Comparison of ENCODE assay signal across 8 mouse cellular contexts in genomic region chr11:71018416-71019200, GRCm38 (mm10). TPM values are rescaled to one million over a fixed set of nuclear protein-coding genes. Genes with fewer than 3 reads are reported as not detected.
A peak's percentile ranks its signal among the peaks of the same experiment; 100 is the strongest.
DNase-seq lines count a peak whose midpoint lies in the region; ATAC-seq and TF ChIP-seq lines count a peak whose summit lies in the region.

No protein-coding gene starts in this region.

- TF ChIP-seq CTCF in kidney, postnatal 0 days (IDR thresholded peaks at IDR 0.05; ENCODE audit: low read depth): no peak
- no peak for TF ChIP-seq CTCF in bone marrow, adult 2 months (IDR thresholded peaks at IDR 0.05; ENCODE audit: control insufficient read depth, insufficient read depth, low read length)

- peak; percentile 18 for ATAC-seq in kidney, postnatal 0 days (replicated peaks; ENCODE audit: low FRiP score, low read depth)
- peak; percentile 32 for ATAC-seq in midbrain, embryonic 12.5 days (ENCODE audit: low FRiP score, low read depth)

- 5% methylated on average over 27 of the region's 28 CpGs for WGBS in kidney, postnatal 0 days
- WGBS in bone marrow, adult 2 months: 3% methylated on average over 28 of the region's 28 CpGs
- WGBS in hindbrain, embryonic 10.5 days: 7% methylated on average over 28 of the region's 28 CpGs
- 6% methylated on average over 28 of the region's 28 CpGs for WGBS in midbrain, embryonic 12.5 days

- peak overlapping the region; percentile 86 for H3K4me3 ChIP-seq in kidney, postnatal 0 days (replicated peaks; ENCODE audit: low read depth, low read length)
- H3K4me3 ChIP-seq in bone marrow, adult 2 months (replicated peaks; ENCODE audit: control insufficient read depth, low read depth, low read length): peak overlapping the region; percentile 98
- H3K4me3 ChIP-seq in hindbrain, embryonic 10.5 days: peak overlapping the region; percentile 82
- peak overlapping the region; percentile 87 for H3K4me3 ChIP-seq in midbrain, embryonic 12.5 days

- peak overlapping the region; percentile 87 for H3K4me2 ChIP-seq in kidney, postnatal 0 days (ENCODE audit: low read length)
- peak overlapping the region; percentile 83 for H3K4me2 ChIP-seq in midbrain, embryonic 12.5 days (replicated peaks)

- no peak for TF ChIP-seq POLR2A in bone marrow, adult 2 months (IDR thresholded peaks at IDR 0.05; ENCODE audit: borderline replicate concordance, control insufficient read depth, low read depth, low read length)

- DNase-seq in kidney, postnatal 0 days (ENCODE audit: low spot score): no peak
- DNase-seq in kidney, postnatal 10 days: no peak
- DNase-seq in hindbrain, embryonic 10.5 days (ENCODE audit: low spot score): no peak
- DNase-seq in natural killer cell, adult 2 months (ENCODE audit: low spot score in 2 of 2): no peak
- no peak for DNase-seq in embryo, embryonic 10.5 days (ENCODE audit: low spot score)
- DNase-seq in gastrocnemius, postnatal 25 days: no peak

- peak overlapping the region; percentile 72; the same call in 1 of the 2 replicates for H3K27ac ChIP-seq in kidney, postnatal 0 days
- peak overlapping the region; percentile 86 for H3K27ac ChIP-seq in bone marrow, adult 2 months (ENCODE audit: control insufficient read depth, insufficient read depth, low read depth, low read length, poor library complexity)
- H3K27ac ChIP-seq in hindbrain, embryonic 10.5 days: peak overlapping the region; percentile 95
- peak overlapping the region; percentile 75 for H3K27ac ChIP-seq in midbrain, embryonic 12.5 days (replicated peaks)

- H3K4me1 ChIP-seq in kidney, postnatal 0 days (replicated peaks; ENCODE audit: insufficient read depth, low read length): peaks cover 11% of the 10 kb centered on the region; the same call in 1 of the 2 replicates
- peaks cover 4% of the 10 kb centered on the region; the same call in 1 of the 2 replicates for H3K4me1 ChIP-seq in bone marrow, adult 2 months (ENCODE audit: control insufficient read depth, insufficient read depth, low read length)
- H3K4me1 ChIP-seq in hindbrain, embryonic 10.5 days (replicated peaks): peaks cover 37% of the 10 kb centered on the region
- peaks cover 38% of the 10 kb centered on the region for H3K4me1 ChIP-seq in midbrain, embryonic 12.5 days

- peak overlapping the region; percentile 83 for H3K9ac ChIP-seq in kidney, postnatal 0 days (ENCODE audit: low read depth, low read length)
- peak overlapping the region; percentile 79 for H3K9ac ChIP-seq in midbrain, embryonic 12.5 days (replicated peaks)

- H3K36me3 ChIP-seq in kidney, postnatal 0 days (ENCODE audit: insufficient read depth, low read length): 0 out of 2 replicates have a peak, but pooled peaks cover 4% of the 10 kb centered on the region
- H3K36me3 ChIP-seq in hindbrain, embryonic 10.5 days: peaks cover 46% of the 10 kb centered on the region
- peaks cover 24% of the 10 kb centered on the region for H3K36me3 ChIP-seq in midbrain, embryonic 12.5 days

- H3K27me3 ChIP-seq in kidney, postnatal 0 days (ENCODE audit: insufficient read depth, low read length): no peaks in the 10 kb centered on the region
- H3K27me3 ChIP-seq in hindbrain, embryonic 10.5 days (ENCODE audit: insufficient read depth, poor library complexity, severe bottlenecking): no peaks in the 10 kb centered on the region
- H3K27me3 ChIP-seq in midbrain, embryonic 12.5 days: no peaks in the 10 kb centered on the region

- H3K9me3 ChIP-seq in kidney, postnatal 0 days (replicated peaks; ENCODE audit: low read length): no peaks in the 10 kb centered on the region
- no peaks in the 10 kb centered on the region for H3K9me3 ChIP-seq in hindbrain, embryonic 10.5 days
- H3K9me3 ChIP-seq in midbrain, embryonic 12.5 days: no peaks in the 10 kb centered on the region

RNA-seq across cellular contexts. Expression of gene Mis12, which starts 0.8 kb away (rescaled TPM):
- 17.9 and 23.4 TPM in 2 replicates for polyA plus RNA-seq in kidney, postnatal 0 days (2015; fragmentation: Nextera tagmentation; extraction: Ambion mirVana)
- 22.1 and 29.4 TPM in 2 replicates for polyA plus RNA-seq in bone marrow, adult 2 months (2011; ENCODE audit: insufficient read depth, insufficient read length, low replicate concordance, missing spikeins)
- 50.8 and 62.6 TPM in 2 replicates for polyA plus RNA-seq in hindbrain, embryonic 10.5 days (2016; fragmentation: Nextera tagmentation; extraction: Ambion mirVana)
- polyA plus RNA-seq in midbrain, embryonic 12.5 days (2016; fragmentation: Nextera tagmentation; extraction: Ambion mirVana): 52.7 and 57.1 TPM in 2 replicates
- total RNA-seq in gastrocnemius, postnatal 25 days (2021): 1 to 10 TPM; 3.9 to 4.8 TPM

RNA-seq across cellular contexts. Expression of gene Derl2, which starts 1.0 kb away (rescaled TPM):
- polyA plus RNA-seq in kidney, postnatal 0 days (2015; fragmentation: Nextera tagmentation; extraction: Ambion mirVana): 55.7 and 59.9 TPM in 2 replicates
- polyA plus RNA-seq in bone marrow, adult 2 months (2011; ENCODE audit: insufficient read depth, insufficient read length, low replicate concordance, missing spikeins): 16.8 and 37.9 TPM in 2 replicates
- polyA plus RNA-seq in hindbrain, embryonic 10.5 days (2016; fragmentation: Nextera tagmentation; extraction: Ambion mirVana): 33.0 and 33.5 TPM in 2 replicates
- polyA plus RNA-seq in midbrain, embryonic 12.5 days (2016; fragmentation: Nextera tagmentation; extraction: Ambion mirVana): 44.6 and 47.1 TPM in 2 replicates
- total RNA-seq in gastrocnemius, postnatal 25 days (2021): 10 to 100 TPM; 12.5 to 12.7 TPM

RNA-seq across cellular contexts. Expression of gene Dhx33, which starts 14.4 kb away (rescaled TPM):
- polyA plus RNA-seq in kidney, postnatal 0 days (2015; fragmentation: Nextera tagmentation; extraction: Ambion mirVana): 12.1 and 12.4 TPM in 2 replicates
- polyA plus RNA-seq in bone marrow, adult 2 months (2011; ENCODE audit: insufficient read depth, insufficient read length, low replicate concordance, missing spikeins): 4.8 and 11.3 TPM in 2 replicates
- 18.8 and 21.7 TPM in 2 replicates for polyA plus RNA-seq in hindbrain, embryonic 10.5 days (2016; fragmentation: Nextera tagmentation; extraction: Ambion mirVana)
- 19.3 and 20.0 TPM in 2 replicates for polyA plus RNA-seq in midbrain, embryonic 12.5 days (2016; fragmentation: Nextera tagmentation; extraction: Ambion mirVana)
- 1 to 10 TPM; 6.2 to 7.0 TPM for total RNA-seq in gastrocnemius, postnatal 25 days (2021)

RNA-seq across cellular contexts. Expression of gene 6330403K07Rik, which starts 14.7 kb away (rescaled TPM):
- polyA plus RNA-seq in kidney, postnatal 0 days (2015; fragmentation: Nextera tagmentation; extraction: Ambion mirVana): 32.5 and 36.5 TPM in 2 replicates
- polyA plus RNA-seq in bone marrow, adult 2 months (2011; ENCODE audit: insufficient read depth, insufficient read length, low replicate concordance, missing spikeins): not detected in 2 replicates
- 141 and 276 TPM in 2 replicates for polyA plus RNA-seq in hindbrain, embryonic 10.5 days (2016; fragmentation: Nextera tagmentation; extraction: Ambion mirVana)
- polyA plus RNA-seq in midbrain, embryonic 12.5 days (2016; fragmentation: Nextera tagmentation; extraction: Ambion mirVana): 406 and 410 TPM in 2 replicates
- total RNA-seq in gastrocnemius, postnatal 25 days (2021): not detected

RNA-seq across cellular contexts. Expression of gene C1qbp, which starts 35.8 kb away (rescaled TPM):
- polyA plus RNA-seq in kidney, postnatal 0 days (2015; fragmentation: Nextera tagmentation; extraction: Ambion mirVana): 292 and 309 TPM in 2 replicates
- 70.2 and 84.8 TPM in 2 replicates for polyA plus RNA-seq in bone marrow, adult 2 months (2011; ENCODE audit: insufficient read depth, insufficient read length, low replicate concordance, missing spikeins)
- 273 and 311 TPM in 2 replicates for polyA plus RNA-seq in hindbrain, embryonic 10.5 days (2016; fragmentation: Nextera tagmentation; extraction: Ambion mirVana)
- 209 and 224 TPM in 2 replicates for polyA plus RNA-seq in midbrain, embryonic 12.5 days (2016; fragmentation: Nextera tagmentation; extraction: Ambion mirVana)
- total RNA-seq in gastrocnemius, postnatal 25 days (2021): 100 to 1,000 TPM; 116 to 121 TPM
